Mouse (Mus musculus) liver, embryonic 14 days (tissue): ENCODE measurements around the gene Smok3c. TPM values are rescaled to one million over a fixed set of nuclear protein-coding genes. Genes with fewer than 3 reads are reported as not detected.

ENCODE experiments used
- polyA plus RNA-seq: library from polyadenylated mRNA; depleted of rRNA; stranded (reverse); fragments of >200 nt; gene quantifications from 2 replicates; pipeline ENCODE4 v1.2.3, GENCODE M21; 2012; rRNA removed

Gene Smok3c
- not detected in 2 replicates for polyA plus RNA-seq

DNA sequence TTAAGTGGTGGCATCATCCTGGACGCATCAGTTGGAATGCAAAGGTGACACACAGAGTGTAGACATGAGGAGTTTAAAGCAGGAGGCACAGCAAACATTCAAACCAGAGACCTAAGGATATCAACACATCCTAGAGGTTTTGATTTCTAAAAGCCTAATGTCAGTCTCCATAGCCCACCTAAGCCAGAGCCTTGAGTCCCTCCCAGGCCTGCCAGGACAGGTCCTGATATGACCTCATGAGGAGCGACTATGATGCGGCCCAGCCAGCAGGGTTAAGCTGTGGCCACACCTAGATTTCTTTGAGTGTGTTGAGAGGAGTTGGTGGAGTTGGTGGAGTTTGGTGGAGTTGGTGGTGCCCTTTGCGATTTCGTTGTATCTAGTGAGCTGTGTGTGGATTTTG is at the start of gene Smok3c:
Gene Smok3c, plus strand, starts transcription at position 301 of the 400 bp plus-strand sequence.

DNA sequence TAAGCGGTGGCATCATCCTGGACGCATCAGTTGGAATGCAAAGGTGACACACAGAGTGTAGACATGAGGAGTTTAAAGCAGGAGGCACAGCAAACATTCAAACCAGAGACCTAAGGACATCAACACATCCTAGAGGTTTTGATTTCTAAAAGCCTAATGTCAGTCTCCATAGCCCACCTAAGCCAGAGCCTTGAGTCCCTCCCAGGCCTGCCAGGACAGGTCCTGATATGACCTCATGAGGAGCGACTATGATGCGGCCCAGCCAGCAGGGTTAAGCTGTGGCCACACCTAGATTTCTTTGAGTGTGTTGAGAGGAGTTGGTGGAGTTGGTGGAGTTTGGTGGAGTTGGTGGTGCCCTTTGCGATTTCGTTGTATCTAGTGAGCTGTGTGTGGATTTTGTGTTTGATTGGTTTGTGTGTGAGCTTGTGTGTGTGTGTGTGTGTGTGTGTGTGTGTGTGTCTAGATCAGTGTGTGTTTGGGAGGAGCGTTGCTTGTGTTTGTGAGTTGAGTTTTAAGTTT is 32.0 kb upstream of the Smok3c start, which contains the start of the genes Smok3a and Smok3b:
Gene Smok3a, plus strand, starts transcription at position 301 of the 519 bp plus-strand sequence.
Gene Smok3b, plus strand, starts transcription at position 469 of the 519 bp plus-strand sequence.

DNA sequence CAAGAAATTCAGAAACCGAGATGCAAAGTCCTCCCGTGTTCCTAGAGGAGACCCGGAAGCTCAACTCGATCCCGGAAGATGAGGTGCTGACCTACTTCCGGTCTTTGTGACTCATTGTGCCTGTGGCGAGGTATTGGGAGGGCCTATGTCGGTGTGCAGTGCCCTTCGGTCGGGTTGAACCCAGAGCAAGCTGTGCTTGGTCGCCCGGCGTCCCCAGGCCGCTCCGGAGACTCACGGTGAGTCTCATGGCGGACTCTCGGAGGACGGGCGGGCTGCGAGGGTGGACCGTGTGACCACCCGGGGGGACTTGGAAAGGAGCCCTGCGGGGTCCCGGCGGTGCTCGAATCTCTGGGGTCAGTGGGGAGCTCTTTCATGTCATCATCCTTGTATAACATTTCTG is 32.0 kb downstream of the Smok3c start, which contains the start of gene Zkscan1:
Gene Zkscan1, plus strand, starts transcription at position 89 of the 400 bp plus-strand sequence.

Other genes starting within 250 kb of the Smok3c start
- gene Pilra, start 216.9 kb upstream of the Smok3c start, polyA plus RNA-seq, result 1.1 and 1.7 TPM in 2 replicates
- gene Pilrb1, start 195.1 kb upstream of the Smok3c start, polyA plus RNA-seq, result 2.3 and 3.3 TPM in 2 replicates
- 1.2 and 2.3 TPM in 2 replicates for gene Pilrb2, start 181.4 kb upstream of the Smok3c start, polyA plus RNA-seq
- gene Cyp3a13, start 131.6 kb upstream of the Smok3c start, polyA plus RNA-seq, result 0.98 and 1.0 TPM in 2 replicates
- gene Gjc3, start 90.1 kb upstream of the Smok3c start, polyA plus RNA-seq, result 0.01 TPM in 2 replicates
- gene Azgp1, start 71.7 kb upstream of the Smok3c start, polyA plus RNA-seq, result 2.0 and 2.4 TPM in 2 replicates
- gene Smok3a, start 31.9 kb upstream of the Smok3c start, polyA plus RNA-seq, result not detected in 2 replicates
- gene Smok3b, start 31.8 kb upstream of the Smok3c start, polyA plus RNA-seq, result not detected in 2 replicates
- 2.4 and 2.7 TPM in 2 replicates for gene Zkscan1, start 31.9 kb downstream of the Smok3c start, polyA plus RNA-seq
- gene Zscan21, start 63.7 kb downstream of the Smok3c start, polyA plus RNA-seq, result 8.4 and 8.6 TPM in 2 replicates
- gene Zfp113, start 102.5 kb downstream of the Smok3c start, polyA plus RNA-seq, result 1.1 and 1.3 TPM in 2 replicates
- gene Cops6, start 107.9 kb downstream of the Smok3c start, polyA plus RNA-seq, result 59.9 and 71.7 TPM in 2 replicates
- 11.7 and 12.6 TPM in 2 replicates for gene Ap4m1, start 118.8 kb downstream of the Smok3c start, polyA plus RNA-seq
- gene Mcm7, start 119.2 kb downstream of the Smok3c start, polyA plus RNA-seq, result 136 TPM in 2 replicates
- 26.7 and 32.9 TPM in 2 replicates for gene Taf6, start 134.3 kb downstream of the Smok3c start, polyA plus RNA-seq
- gene Cnpy4, start 134.3 kb downstream of the Smok3c start, polyA plus RNA-seq, result 10.2 and 10.4 TPM in 2 replicates
- 1.9 TPM in 2 replicates for gene Mblac1, start 141.1 kb downstream of the Smok3c start, polyA plus RNA-seq
- gene Nxpe5, start 172.7 kb downstream of the Smok3c start, polyA plus RNA-seq, result 0.07 and 0.16 TPM in 2 replicates
- 34.9 and 35.6 TPM in 2 replicates for gene Lamtor4, start 202.3 kb downstream of the Smok3c start, polyA plus RNA-seq
- 19.6 and 21.8 TPM in 2 replicates for gene BC037034, start 210.8 kb downstream of the Smok3c start, polyA plus RNA-seq
- gene Gal3st4, start 219.6 kb downstream of the Smok3c start, polyA plus RNA-seq, result 0.02 TPM in 1 of 2 replicates, not detected in the other
- gene Gm43720, start 226.8 kb downstream of the Smok3c start, polyA plus RNA-seq, result 0.02 TPM in 1 of 2 replicates, not detected in the other
- 1.4 and 2.2 TPM in 2 replicates for gene Gpc2, start 226.8 kb downstream of the Smok3c start, polyA plus RNA-seq
- gene Stag3, start 227.0 kb downstream of the Smok3c start, polyA plus RNA-seq, result 2.3 and 4.1 TPM in 2 replicates